36 mouse cellular contexts compared by ENCODE assay signal in genomic region chr2:181683381-181683780, GRCm38 (mm10). TPM values are rescaled to one million over a fixed set of nuclear protein-coding genes. Genes with fewer than 3 reads are reported as not detected.
DNase-seq lines count a peak whose midpoint lies in the region; ATAC-seq and TF ChIP-seq lines count a peak whose summit lies in the region.
"Had no signal": no experiment of that assay in that cellular context is flagged by ENCODE, and none has a peak within 500 bp of the region (broad histone marks: within the 10 kb centered on the region; RNA-seq: fewer than 3 reads in every experiment).

No protein-coding gene starts in this region.

- peaks cover 20% of the 10 kb centered on the region for H3K36me3 ChIP-seq in heart, embryonic 12.5 days
- H3K36me3 ChIP-seq in lung, embryonic 14.5 days (ENCODE audit: insufficient read depth) = peaks cover 25% of the 10 kb centered on the region

- no peak overlapping the region for H3K4me3 ChIP-seq in heart, embryonic 12.5 days
- no peak overlapping the region for H3K4me3 ChIP-seq in lung, embryonic 14.5 days (ENCODE audit: low read depth, low read length)
- H3K4me3 ChIP-seq: embryonic facial prominence, embryonic 15.5 days; forebrain, embryonic 12.5 days; forebrain, embryonic 15.5 days; heart, embryonic 15.5 days; hindbrain, embryonic 10.5 days had no signal

- no peak overlapping the region for H3K27ac ChIP-seq in heart, embryonic 12.5 days (ENCODE audit: poor library complexity, severe bottlenecking)
- H3K27ac ChIP-seq in lung, embryonic 14.5 days (ENCODE audit: low read depth) = no peak overlapping the region
- H3K27ac ChIP-seq: embryonic facial prominence, embryonic 15.5 days; forebrain, embryonic 12.5 days; forebrain, embryonic 15.5 days; heart, embryonic 15.5 days; hindbrain, embryonic 10.5 days; hindbrain, embryonic 14.5 days had no signal

- no peaks in the 10 kb centered on the region for H3K9me3 ChIP-seq in heart, embryonic 12.5 days (replicated peaks)
- no peaks in the 10 kb centered on the region for H3K9me3 ChIP-seq in lung, embryonic 14.5 days (ENCODE audit: low read depth, low read length)
- H3K9me3 ChIP-seq: embryonic facial prominence, embryonic 15.5 days; forebrain, embryonic 12.5 days; forebrain, embryonic 15.5 days; G1E; heart, embryonic 15.5 days; hindbrain, embryonic 10.5 days had no signal

- WGBS in heart, embryonic 12.5 days = 56% methylated on average over 4 of the region's 4 CpGs
- 63% methylated on average over 4 of the region's 4 CpGs for WGBS in lung, embryonic 14.5 days

- H3K4me2 ChIP-seq in heart, embryonic 12.5 days = no peak overlapping the region
- H3K4me2 ChIP-seq in lung, embryonic 14.5 days = no peak overlapping the region
- H3K4me2 ChIP-seq: embryonic facial prominence, embryonic 15.5 days; forebrain, embryonic 12.5 days; forebrain, embryonic 15.5 days; heart, embryonic 11.5 days; heart, embryonic 15.5 days; hindbrain, embryonic 14.5 days had no signal

- no peak overlapping the region for H3K9ac ChIP-seq in heart, embryonic 12.5 days
- H3K9ac ChIP-seq in lung, embryonic 14.5 days = no peak overlapping the region
- H3K9ac ChIP-seq: embryonic facial prominence, embryonic 15.5 days; forebrain, embryonic 12.5 days; forebrain, embryonic 15.5 days; heart, embryonic 15.5 days; hindbrain, embryonic 14.5 days had no signal

- H3K4me1 ChIP-seq in heart, embryonic 12.5 days (replicated peaks) = peaks cover 7% of the 10 kb centered on the region
- H3K4me1 ChIP-seq in lung, embryonic 14.5 days (ENCODE audit: insufficient read depth) = peaks cover 12% of the 10 kb centered on the region; the same call in 1 of the 2 replicates

- DNase-seq in adrenal gland, postnatal 14 days = peak; percentile 48
- no peak for DNase-seq in adrenal gland, postnatal 4 days (ENCODE audit: low spot score in 2 of 2)
- DNase-seq in heart, adult 11 months = peak; percentile 90
- DNase-seq in lung, embryonic 14.5 days = no peak
- no peak for DNase-seq in lung, postnatal 36 days
- peak; percentile 2 for DNase-seq in right cerebral cortex, postnatal 25 days
- DNase-seq in right cerebral cortex, adult 18-20 months = no peak
- DNase-seq: adrenal gland, postnatal 10 days; B cell, adult 2 months; cerebellum, adult 11-12 months; cerebellum, adult 8-10 months; cerebellum, postnatal 36 days; embryo, embryonic 11 days; gastrocnemius, postnatal 10 days; gastrocnemius, postnatal 36 days; heart, postnatal 10 days; heart, postnatal 36 days had no signal

- no peak for ATAC-seq in heart, embryonic 12.5 days (ENCODE audit: insufficient number of reproducible peaks, low FRiP score)
- ATAC-seq in lung, embryonic 14.5 days (ENCODE audit: insufficient read depth) = no peak
- ATAC-seq: forebrain, embryonic 15.5 days; Patski had no signal

- TF ChIP-seq CTCF in lung, embryonic 14.5 days (IDR thresholded peaks at IDR 0.05; ENCODE audit: low read depth) = peak; percentile 20

- no peaks in the 10 kb centered on the region for H3K27me3 ChIP-seq in heart, embryonic 12.5 days (replicated peaks)
- H3K27me3 ChIP-seq in lung, embryonic 14.5 days (ENCODE audit: insufficient read depth, low read length) = no peaks in the 10 kb centered on the region
- H3K27me3 ChIP-seq: CH12.LX; embryonic facial prominence, embryonic 15.5 days; forebrain, embryonic 12.5 days; forebrain, embryonic 15.5 days; heart, embryonic 15.5 days; Patski had no signal

RNA-seq across cellular contexts. Expression of gene Tcea2, which starts 3.3 kb away (rescaled TPM):
- total RNA-seq in adrenal gland, postnatal 14 days (2021) = 5.2 and 9.8 TPM in 2 replicates
- total RNA-seq in adrenal gland, postnatal 4 days (2021) = 10 to 100 TPM; 23.6 to 24.3 TPM
- 13.1 and 15.4 TPM in 2 replicates for polyA plus RNA-seq in heart, embryonic 12.5 days (2016; fragmentation: Nextera tagmentation; extraction: Ambion mirVana)
- 22.5 and 25.7 TPM in 2 replicates for polyA plus RNA-seq in lung, embryonic 14.5 days (2014; fragmentation: Nextera tagmentation; extraction: Ambion mirVana)

RNA-seq across cellular contexts. Expression of gene Rgs19, which starts 10.4 kb away (rescaled TPM):
- 22.4 and 32.1 TPM in 2 replicates for total RNA-seq in adrenal gland, postnatal 14 days (2021)
- 10 to 100 TPM; 30.2 to 31.1 TPM for total RNA-seq in adrenal gland, postnatal 4 days (2021)
- 43.5 and 45.4 TPM in 2 replicates for polyA plus RNA-seq in heart, embryonic 12.5 days (2016; fragmentation: Nextera tagmentation; extraction: Ambion mirVana)
- 91.3 and 93.8 TPM in 2 replicates for polyA plus RNA-seq in lung, embryonic 14.5 days (2014; fragmentation: Nextera tagmentation; extraction: Ambion mirVana)

RNA-seq across cellular contexts. Expression of gene Sox18, which starts 11.9 kb away (rescaled TPM):
- 60.4 and 64.6 TPM in 2 replicates for total RNA-seq in adrenal gland, postnatal 14 days (2021)
- 10 to 100 TPM; 45.2 to 47.3 TPM for total RNA-seq in adrenal gland, postnatal 4 days (2021)
- polyA plus RNA-seq in heart, embryonic 12.5 days (2016; fragmentation: Nextera tagmentation; extraction: Ambion mirVana) = 24.7 and 26.3 TPM in 2 replicates
- 55.4 and 64.7 TPM in 2 replicates for polyA plus RNA-seq in lung, embryonic 14.5 days (2014; fragmentation: Nextera tagmentation; extraction: Ambion mirVana)
- total RNA-seq: CH12.LX; granulocyte monocyte progenitor cell, adult 5-6 weeks had no signal
- polyA plus RNA-seq: G1E had no signal

RNA-seq across cellular contexts. Expression of gene Lkaaear1, which starts 14.9 kb away (rescaled TPM):
- total RNA-seq in adrenal gland, postnatal 14 days (2021) = not detected in 2 replicates
- total RNA-seq in adrenal gland, postnatal 4 days (2021) = not detected
- polyA plus RNA-seq in heart, embryonic 12.5 days (2016; fragmentation: Nextera tagmentation; extraction: Ambion mirVana) = not detected in 2 replicates
- polyA plus RNA-seq in lung, embryonic 14.5 days (2014; fragmentation: Nextera tagmentation; extraction: Ambion mirVana) = not detected in 2 replicates
- total RNA-seq: adrenal gland, adult 18-20 months; adrenal gland, postnatal 10 days; CH12.LX; G1E; gastrocnemius, adult 18-20 months; gastrocnemius, postnatal 10 days; gastrocnemius, postnatal 36 days; granulocyte monocyte progenitor cell, adult 5-6 weeks; heart, adult 8-10 months; heart, postnatal 10 days; heart, postnatal 36 days had no signal
- polyA plus RNA-seq: brain, embryonic 14.5 days; cortical plate, adult 2 months; embryonic facial prominence, embryonic 11.5 days; embryonic facial prominence, embryonic 15.5 days; forebrain, embryonic 12.5 days; forebrain, embryonic 15.5 days; G1E; heart, embryonic 11.5 days; heart, embryonic 15.5 days; hindbrain, embryonic 10.5 days; hindbrain, embryonic 14.5 days; intestine, embryonic 14.5 days; Patski had no signal

RNA-seq across cellular contexts. Expression of gene Gm29797, which starts 26.5 kb away (rescaled TPM):
- total RNA-seq in adrenal gland, postnatal 14 days (2021) = not detected in 2 replicates
- total RNA-seq in adrenal gland, postnatal 4 days (2021) = under 1 TPM; 0.42 TPM
- not detected in 2 replicates for polyA plus RNA-seq in heart, embryonic 12.5 days (2016; fragmentation: Nextera tagmentation; extraction: Ambion mirVana)
- polyA plus RNA-seq in lung, embryonic 14.5 days (2014; fragmentation: Nextera tagmentation; extraction: Ambion mirVana) = not detected in 2 replicates
- total RNA-seq: adrenal gland, postnatal 10 days; G1E; gastrocnemius, adult 18-20 months; gastrocnemius, postnatal 10 days; gastrocnemius, postnatal 36 days; granulocyte monocyte progenitor cell, adult 5-6 weeks; heart, adult 8-10 months; heart, postnatal 10 days; heart, postnatal 36 days had no signal
- polyA plus RNA-seq: forebrain, embryonic 12.5 days; forebrain, embryonic 15.5 days; heart, embryonic 11.5 days; heart, embryonic 15.5 days; hindbrain, embryonic 10.5 days had no signal

Comparison
In these comparisons a context has a peak if more than half of its experiments do, and no peak if none do; other contexts are left out.
1. DNase-seq: peak in adrenal gland, postnatal 14 days (single experiment), heart, adult 11 months (single experiment) and right cerebral cortex, postnatal 25 days (single experiment); none in adrenal gland, postnatal 4 days (0 of 2), lung, embryonic 14.5 days (single experiment), lung, postnatal 36 days (single experiment) and right cerebral cortex, adult 18-20 months (single experiment).